Mouse (Mus musculus) intestine, embryonic 14.5 days (tissue): ENCODE results near the gene Bcas1. TPM values are rescaled to one million over a fixed set of nuclear protein-coding genes. Genes with fewer than 3 reads are reported as not detected.
"Not testable (repeated sequence)": the region's sequence is repeated elsewhere in the genome, so short reads cannot be mapped to it uniquely, and the experiment has no call there.

ENCODE experiments used
- ATAC-seq: fragments of 200-750 bp; cut with Nextera tagmentation; replicated peaks from 2 replicates; pipeline ENCODE4 v1.8.0; 2017; ENCODE audit warnings: low read depth, moderate number of reproducible peaks, moderate TSS enrichment, moderate library complexity; ENCODE audit not compliant: low FRiP score, low TSS enrichment
- DNase-seq: peaks from one replicate; pipeline ENCODE4 v3.0.0-alpha.2; 2018; ENCODE audit warnings: low spot score
- H3K27ac ChIP-seq: fragments of 300-500 bp; sonication (generic); 2 replicates; pipeline ENCODE4 v1.5.1; 2014; ENCODE audit warnings: low read depth, mild to moderate bottlenecking, control low read depth
- H3K27me3 ChIP-seq: fragments of 300-500 bp; sonication (generic); replicated peaks from 2 replicates; pipeline ENCODE4 v1.6.1; 2014; ENCODE audit warnings: low read length, control low read depth; ENCODE audit not compliant: control insufficient read depth, insufficient read depth
- H3K36me3 ChIP-seq: fragments of 300-500 bp; sonication (generic); 2 replicates; pipeline ENCODE4 v1.6.1; 2014; ENCODE audit warnings: low read length, control low read depth; ENCODE audit not compliant: control insufficient read depth, insufficient read depth
- H3K4me1 ChIP-seq: fragments of 300-500 bp; sonication (generic); replicated peaks from 2 replicates; pipeline ENCODE4 v1.6.1; 2014; ENCODE audit warnings: low read length, control low read depth, mixed read lengths; ENCODE audit not compliant: control insufficient read depth, insufficient read depth
- H3K4me2 ChIP-seq: fragments of 300-500 bp; sonication (generic); 2 replicates; pipeline ENCODE4 v1.6.1; 2014; ENCODE audit warnings: low read length
- H3K4me3 ChIP-seq: fragments of 300-500 bp; sonication (generic); 2 replicates; pipeline ENCODE4 v1.5.1; 2014; ENCODE audit warnings: low read depth, low read length, control low read depth, mixed read lengths
- H3K9ac ChIP-seq: fragments of 300-500 bp; sonication (generic); 2 replicates; pipeline ENCODE4 v1.6.1; 2014; ENCODE audit warnings: mild to moderate bottlenecking, low read length
- H3K9me3 ChIP-seq: fragments of 300-500 bp; sonication (generic); 2 replicates; pipeline ENCODE4 v1.6.1; 2016; ENCODE audit warnings: low read length, control low read depth; ENCODE audit not compliant: control insufficient read depth
- WGBS: fragments of 180-500 bp; shearing (Covaris S2); extraction: QIAGEN DNeasy Blood & Tissue Kit; methylation state at CpG from one replicate; pipeline ENCODE4 v1.1.7; 2014; 5-methylcytosine and 5-hydroxymethylcytosine counted together
- polyA plus RNA-seq: library from polyadenylated mRNA; unstranded; fragments of >200 nt; fragmentation: Nextera tagmentation; extraction: Ambion mirVana; gene quantifications from 2 replicates; pipeline ENCODE4 v1.2.1, GENCODE M21; 2014

The Bcas1 gene
- polyA plus RNA-seq, 1 experiment from 2014 or later = 1.8 TPM

DNA sequence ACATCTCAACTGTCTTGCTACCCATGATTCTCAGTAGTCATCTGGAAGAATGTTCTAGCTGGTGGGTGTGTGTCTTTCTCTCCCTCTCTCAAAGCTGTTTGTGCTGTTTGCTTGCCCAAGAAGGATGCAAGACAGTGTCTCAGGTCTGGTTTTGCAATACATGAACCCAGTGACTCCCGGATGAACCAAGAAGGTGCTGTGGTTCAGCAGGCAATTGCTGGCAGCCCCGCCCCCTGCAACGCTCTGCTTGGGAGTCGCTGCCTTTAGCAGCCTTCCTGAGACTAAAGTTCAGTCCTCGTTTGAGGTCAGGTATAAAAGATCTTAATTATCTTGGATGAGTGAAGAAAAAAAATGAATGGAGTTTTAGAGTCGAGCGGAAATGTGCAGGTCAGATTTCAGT, 34.0 kb upstream of the Bcas1 start:
- no peak for ATAC-seq
- Histone ChIP-seq H3K9me3 (no peaks in the 10 kb centered on the region), H3K36me3 (no peaks in the 10 kb centered on the region), H3K27ac (no peak overlapping the region), H3K27me3 (no peaks in the 10 kb centered on the region; the same call in 1 of the 2 replicates), H3K4me1 (no peaks in the 10 kb centered on the region), H3K4me2 (no peak overlapping the region), H3K9ac (no peak overlapping the region), H3K4me3 (no peak overlapping the region)
- DNase-seq = no peak
- 61% methylated on average over 7 of the region's 7 CpGs for WGBS

- WGBS = 30% methylated on average over 9 of the region's 9 CpGs
- DNase-seq = no peak
- no peaks in the 10 kb centered on the region for H3K36me3 ChIP-seq
Observed at GRCm38 (mm10) chr2:170459805-170460204, 32.2 kb upstream of the Bcas1 start.

GRCm38 (mm10) chr2:170459183-170459582, 31.5 kb upstream of the Bcas1 start:
- Histone ChIP-seq H3K4me2 (no peak overlapping the region), H3K9me3 (no peaks in the 10 kb centered on the region), H3K4me3 (no peak overlapping the region), H3K27me3 (no peaks in the 10 kb centered on the region; the same call in 1 of the 2 replicates), H3K27ac (no peak overlapping the region), H3K4me1 (no peaks in the 10 kb centered on the region), H3K36me3 (no peaks in the 10 kb centered on the region), H3K9ac (no peak overlapping the region)
- ATAC-seq = no peak
- WGBS = 77% methylated on average over 10 of the region's 10 CpGs
- no peak for DNase-seq

More at GRCm38 (mm10) chr2:170459805-170460204, 32.2 kb upstream of the Bcas1 start:
- H3K27ac ChIP-seq = no peak overlapping the region
- H3K4me3 ChIP-seq = no peak overlapping the region
- H3K9me3 ChIP-seq = no peaks in the 10 kb centered on the region
- H3K4me1 ChIP-seq = no peaks in the 10 kb centered on the region
- ATAC-seq = no peak
- H3K27me3 ChIP-seq = no peaks in the 10 kb centered on the region; the same call in 1 of the 2 replicates
- no peak overlapping the region for H3K9ac ChIP-seq
- H3K4me2 ChIP-seq = no peak overlapping the region

GRCm38 (mm10) chr2:170453809-170454208, 26.2 kb upstream of the Bcas1 start:
- not testable (repeated sequence) for H3K27me3 ChIP-seq, H3K4me1 ChIP-seq, H3K36me3 ChIP-seq, ATAC-seq, H3K4me2 ChIP-seq, H3K4me3 ChIP-seq, H3K27ac ChIP-seq, H3K9me3 ChIP-seq, DNase-seq, H3K9ac ChIP-seq
- 52% methylated on average over 3 of the region's 4 CpGs for WGBS

DNA sequence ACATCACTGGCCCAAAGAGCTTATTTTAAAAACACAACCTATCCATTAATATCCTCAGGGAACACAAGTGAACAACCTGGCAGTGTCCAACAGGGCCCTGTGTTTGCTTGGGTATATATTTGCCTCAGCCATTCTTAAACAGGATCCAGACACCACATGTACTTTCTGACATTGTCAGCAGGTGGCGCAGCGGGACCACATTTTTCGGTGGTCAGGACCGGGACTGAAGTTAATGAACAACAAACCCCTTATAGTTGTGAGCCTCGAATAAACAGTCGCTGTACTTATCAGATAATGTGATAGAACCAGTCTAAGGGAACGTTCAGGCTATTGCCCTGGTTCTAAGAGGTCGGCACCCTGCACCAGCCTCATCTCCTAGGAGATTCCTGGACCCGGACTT, 23.3 kb upstream of the Bcas1 start:
- WGBS = 6% methylated on average over 9 of the region's 9 CpGs
- peak; percentile 99 for DNase-seq

DNA sequence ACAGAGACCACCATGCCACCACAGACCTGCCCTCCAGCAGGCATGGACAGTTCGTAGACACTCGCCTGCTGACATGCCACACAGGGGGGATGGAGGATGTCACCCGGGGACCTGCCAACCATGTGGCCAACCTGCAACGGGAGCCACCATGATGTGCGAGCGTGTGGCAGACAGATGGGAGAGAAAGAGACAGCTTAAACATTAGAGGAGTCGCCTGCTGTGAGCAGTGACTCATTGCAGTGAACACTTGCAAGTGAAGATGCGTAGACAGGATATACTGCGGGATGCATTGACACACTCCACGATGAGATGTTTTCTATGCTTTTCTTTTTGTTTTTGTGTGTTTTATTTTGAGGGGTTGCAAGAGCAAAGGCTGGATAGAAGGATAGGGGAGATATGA, 20.0 kb upstream of the Bcas1 start:
- H3K9ac ChIP-seq = no peak overlapping the region
- no peak overlapping the region for H3K27ac ChIP-seq
- H3K9me3 ChIP-seq = no peaks in the 10 kb centered on the region
- H3K4me3 ChIP-seq = no peak overlapping the region
- no peaks in the 10 kb centered on the region for H3K27me3 ChIP-seq
- peaks cover 4% of the 10 kb centered on the region; the same call in 1 of the 2 replicates for H3K4me1 ChIP-seq
- H3K36me3 ChIP-seq = no peaks in the 10 kb centered on the region
- ATAC-seq (no peak), DNase-seq (no peak)
- no peak overlapping the region for H3K4me2 ChIP-seq
- WGBS = 75% methylated on average over 10 of the region's 10 CpGs

More for the DNA sequence above, 23.3 kb upstream of the Bcas1 start:
- Histone ChIP-seq H3K9me3 (no peaks in the 10 kb centered on the region), H3K36me3 (no peaks in the 10 kb centered on the region), H3K4me2 (peak overlapping the region; percentile 29; the same call in 1 of the 2 replicates), H3K27ac (no peak overlapping the region), H3K9ac (no peak overlapping the region), H3K27me3 (no peaks in the 10 kb centered on the region), H3K4me3 (no peak overlapping the region), H3K4me1 (peaks cover 4% of the 10 kb centered on the region; the same call in 1 of the 2 replicates)
- ATAC-seq = peak; percentile 78

DNA sequence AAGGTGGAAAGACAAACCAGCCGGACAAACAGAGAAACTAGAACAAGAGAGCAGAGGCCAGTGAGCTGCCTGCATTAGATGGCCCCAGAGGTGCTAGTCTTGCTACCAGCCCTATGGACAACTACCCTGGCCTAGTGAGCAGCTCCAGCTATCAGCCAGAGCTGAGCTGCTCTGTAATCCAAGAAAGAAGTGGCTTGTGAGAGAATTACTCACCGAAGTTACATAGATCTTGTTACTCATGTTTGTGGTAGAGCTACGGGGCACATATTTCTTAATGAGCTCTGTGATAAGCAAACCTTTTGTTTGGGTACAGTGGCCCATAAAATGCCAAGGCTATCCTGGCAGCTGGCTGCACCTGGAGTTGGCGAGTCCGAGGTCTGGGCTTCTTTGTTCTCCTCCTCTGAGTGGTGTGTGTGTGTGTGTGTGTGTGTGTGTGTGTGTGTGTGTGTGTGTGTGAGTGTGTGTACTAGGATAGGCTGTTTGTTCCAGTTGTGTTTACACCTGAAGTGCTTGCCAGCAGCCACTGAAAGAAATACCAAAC, 19.3 kb upstream of the Bcas1 start:
- DNase-seq = no peak
- 68% methylated on average over 5 of the region's 5 CpGs for WGBS
- no peak overlapping the region for H3K9ac ChIP-seq

DNA sequence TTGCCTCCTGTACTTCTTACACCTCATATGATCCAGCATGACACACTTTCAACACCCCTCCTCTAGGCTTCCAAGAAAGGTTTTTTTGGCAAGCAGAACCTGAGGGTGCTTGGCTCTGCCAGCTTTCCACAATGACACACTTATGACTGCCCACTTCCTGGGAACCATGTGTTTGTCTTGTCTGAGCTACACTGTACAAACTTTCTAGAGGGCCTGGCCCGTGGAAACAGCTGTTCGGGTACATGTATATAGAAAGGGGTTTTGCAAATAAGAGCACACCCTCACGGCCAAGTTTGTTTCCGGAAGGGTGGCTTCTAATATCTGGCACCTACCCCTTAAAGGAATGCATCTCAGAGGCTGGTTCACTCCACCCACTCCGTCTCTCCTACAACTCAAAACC, 18.2 kb upstream of the Bcas1 start:
- H3K4me1 ChIP-seq = no peaks in the 10 kb centered on the region
- WGBS = 76% methylated on average over 5 of the region's 5 CpGs
- H3K9ac ChIP-seq = no peak overlapping the region
- no peaks in the 10 kb centered on the region for H3K27me3 ChIP-seq
- H3K4me2 ChIP-seq = no peak overlapping the region
- no peak overlapping the region for H3K4me3 ChIP-seq
- ATAC-seq (no peak), DNase-seq (no peak)
- H3K9me3 ChIP-seq = no peaks in the 10 kb centered on the region
- H3K27ac ChIP-seq = no peak overlapping the region
- H3K36me3 ChIP-seq = no peaks in the 10 kb centered on the region

More for the DNA sequence above, 19.3 kb upstream of the Bcas1 start:
- no peak overlapping the region for H3K4me3 ChIP-seq
- H3K4me2 ChIP-seq = no peak overlapping the region
- no peak overlapping the region for H3K27ac ChIP-seq
- no peaks in the 10 kb centered on the region for H3K36me3 ChIP-seq
- no peaks in the 10 kb centered on the region for H3K27me3 ChIP-seq
- H3K4me1 ChIP-seq = peaks cover 4% of the 10 kb centered on the region; the same call in 1 of the 2 replicates
- H3K9me3 ChIP-seq = no peaks in the 10 kb centered on the region
- ATAC-seq = no peak

DNA sequence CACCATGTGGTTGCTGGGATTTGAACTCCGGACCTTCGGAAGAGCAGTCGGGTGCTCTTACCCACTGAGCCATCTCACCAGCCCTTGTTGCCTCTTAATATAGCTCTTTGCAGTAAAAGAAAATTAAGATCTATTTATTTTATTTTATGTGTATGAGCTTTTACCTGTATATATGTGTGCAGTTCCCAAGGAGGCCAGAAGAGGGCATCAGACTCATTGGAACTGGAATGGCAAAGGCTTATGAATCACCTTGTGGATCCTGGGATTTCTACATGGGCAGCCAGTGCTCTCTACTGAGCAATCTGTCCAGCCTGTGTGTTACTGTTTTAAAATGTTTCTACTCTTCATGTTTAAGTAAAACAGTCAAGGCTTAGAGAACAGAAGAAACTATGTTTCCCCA, 14.9 kb upstream of the Bcas1 start:
- no peaks in the 10 kb centered on the region for H3K36me3 ChIP-seq
- DNase-seq = no peak
- 80% methylated on average over 3 of the region's 3 CpGs for WGBS
- no peaks in the 10 kb centered on the region for H3K9me3 ChIP-seq
- no peaks in the 10 kb centered on the region for H3K4me1 ChIP-seq
- ATAC-seq = no peak
- H3K9ac ChIP-seq = no peak overlapping the region
- no peak overlapping the region for H3K4me2 ChIP-seq
- H3K27me3 ChIP-seq = no peaks in the 10 kb centered on the region
- no peak overlapping the region for H3K4me3 ChIP-seq
- no peak overlapping the region for H3K27ac ChIP-seq
